Mouse (Mus musculus) right cerebral cortex, postnatal 10 days (tissue): ENCODE measurements around the gene Arl2.
"Not testable (repeated sequence)": the region's sequence is repeated elsewhere in the genome, so short reads cannot be mapped to it uniquely, and the experiment has no call there.

Experiments used
- DNase-seq, 2 experiments: peaks; one replicate each; pipeline ENCODE4 v3.0.0; 2021; ENCODE audit warnings: low spot score in 2 of 2

Gene Arl2

GRCm38 (mm10) chr19:6141394-6141749 is at the start of gene Arl2:
Gene Arl2, minus strand, starts transcription at chr19:6141548.
- DNase-seq, result peak; percentile 91

- no peak for DNase-seq
Observed at GRCm38 (mm10) chr19:6184131-6184530, 42.8 kb upstream of the Arl2 start, which contains the start of gene Majin. Gene Majin, plus strand, starts transcription at chr19:6184388.

- DNase-seq, result no peak
Observed at GRCm38 (mm10) chr19:6182534-6182933, 41.2 kb upstream of the Arl2 start.

GRCm38 (mm10) chr19:6181629-6182028 is 40.3 kb upstream of the Arl2 start:
- DNase-seq, result no peak

GRCm38 (mm10) chr19:6178775-6179174 is 37.4 kb upstream of the Arl2 start:
- no peak for DNase-seq

- DNase-seq, result no peak
Observed at GRCm38 (mm10) chr19:6174771-6175170, 33.4 kb upstream of the Arl2 start.

GRCm38 (mm10) chr19:6171215-6171614 is 29.9 kb upstream of the Arl2 start:
- DNase-seq, result no peak

- DNase-seq, result no peak
Observed at GRCm38 (mm10) chr19:6166750-6167149, 25.4 kb upstream of the Arl2 start.

GRCm38 (mm10) chr19:6163872-6164547 is 22.7 kb upstream of the Arl2 start:
- DNase-seq, result no peak

- DNase-seq, result no peak
Observed at GRCm38 (mm10) chr19:6157220-6157619, 15.9 kb upstream of the Arl2 start.

- DNase-seq, result no peak
Observed at GRCm38 (mm10) chr19:6156372-6156771, 15.0 kb upstream of the Arl2 start.

- no peak for DNase-seq
Observed at GRCm38 (mm10) chr19:6155174-6155573, 13.8 kb upstream of the Arl2 start.

- no peak for DNase-seq
Observed at GRCm38 (mm10) chr19:6144842-6145241, 3.5 kb upstream of the Arl2 start.

GRCm38 (mm10) chr19:6140678-6141393 is 512 bp downstream of the Arl2 start, which contains the start of gene Batf2:
Gene Batf2, plus strand, starts transcription at chr19:6140983.
- DNase-seq, result peak; percentile 95

- no peak for DNase-seq
Observed at GRCm38 (mm10) chr19:6140374-6140677, 1.0 kb downstream of the Arl2 start.

- no peak for DNase-seq
Observed at GRCm38 (mm10) chr19:6139701-6140100, 1.6 kb downstream of the Arl2 start.

- no peak for DNase-seq
Observed at GRCm38 (mm10) chr19:6136397-6136796, 5.0 kb downstream of the Arl2 start.

GRCm38 (mm10) chr19:6133197-6133596 is 8.2 kb downstream of the Arl2 start:
- DNase-seq, result not testable (repeated sequence)

- DNase-seq, result no peak
Observed at GRCm38 (mm10) chr19:6132171-6132827, 9.0 kb downstream of the Arl2 start.

- DNase-seq, result not testable (repeated sequence)
Observed at GRCm38 (mm10) chr19:6130414-6131128, 10.8 kb downstream of the Arl2 start.

GRCm38 (mm10) chr19:6127760-6128341 is 13.5 kb downstream of the Arl2 start, which contains the start of gene Snx15:
Gene Snx15, minus strand, starts transcription at chr19:6128304.
- peak; percentile 96 to 97 for DNase-seq
